Mouse (Mus musculus): ENCODE results near the gene G0s2. TPM values are rescaled to one million over a fixed set of nuclear protein-coding genes. Genes with fewer than 3 reads are reported as not detected.

Gene G0s2
- polyA plus RNA-seq, 1 experiment from 2014 or later: 27.4 TPM

DNA sequence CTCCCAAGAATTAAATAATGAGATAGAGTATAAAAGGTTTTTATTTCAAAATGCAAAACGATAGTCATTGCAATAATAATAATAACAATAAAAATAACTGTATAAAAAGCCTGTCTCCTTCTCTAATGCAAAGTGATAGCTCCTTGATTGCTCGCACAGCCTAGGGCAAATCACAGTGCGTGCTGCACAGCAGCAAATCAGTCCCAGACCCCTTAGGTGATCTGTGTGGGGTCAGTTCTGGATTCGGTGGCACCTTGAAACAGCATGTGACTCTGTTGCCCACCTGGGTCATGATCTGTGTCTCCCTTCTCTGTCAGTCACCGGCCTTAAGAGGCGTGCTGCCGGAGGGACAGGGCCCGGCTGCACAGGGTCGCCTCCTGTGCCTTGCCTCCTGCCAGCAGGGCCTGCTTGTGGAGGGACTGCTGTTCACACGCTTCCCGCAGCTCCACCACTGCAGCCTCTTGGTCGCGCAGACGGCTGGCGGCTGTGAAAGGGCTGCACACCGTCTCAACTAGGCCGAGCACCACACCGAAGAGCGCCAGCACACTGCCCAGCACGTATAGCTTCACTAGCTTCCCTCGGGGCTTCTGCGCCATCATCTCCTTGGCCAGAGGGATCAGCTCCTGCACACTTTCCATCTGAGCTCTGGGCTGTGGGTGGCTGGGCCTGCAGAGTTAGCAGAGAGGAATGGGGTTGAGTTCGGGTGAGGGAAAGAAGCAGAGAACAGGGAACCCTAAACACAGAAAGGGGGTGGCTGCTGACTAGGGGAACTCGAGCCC is 691 bp downstream of the G0s2 start:
- no peak for TF ChIP-seq CTCF (IDR thresholded peaks at IDR 0.05; ENCODE audit: low read depth)
- no peak for TF ChIP-seq EP300 (optimal IDR thresholded peaks at IDR 0.05)
- peak; percentile 29 for DNase-seq (ENCODE audit: low spot score)
- peak; percentile 37 for ATAC-seq (ENCODE audit: low FRiP score, low TSS enrichment)
- H3K4me2 ChIP-seq (replicated peaks; ENCODE audit: low read depth): peak overlapping the region; percentile 64
- no peaks in the 10 kb centered on the region for H3K27me3 ChIP-seq (ENCODE audit: control insufficient read depth, insufficient read depth, low read length)
- 17% methylated on average over 24 of the region's 24 CpGs for WGBS
- no peaks in the 10 kb centered on the region for H3K9me3 ChIP-seq (ENCODE audit: control insufficient read depth, low read length)
- peak overlapping the region; percentile 60 for H3K9ac ChIP-seq (ENCODE audit: low read length)
- H3K36me3 ChIP-seq (ENCODE audit: control insufficient read depth, insufficient read depth, low read length): no peaks in the 10 kb centered on the region
- H3K4me1 ChIP-seq (replicated peaks; ENCODE audit: control insufficient read depth, insufficient read depth): 0 out of 2 replicates have a peak, but pooled peaks cover 3% of the 10 kb centered on the region
- peak overlapping the region; percentile 89 for H3K27ac ChIP-seq (replicated peaks)
- peak overlapping the region; percentile 46 for H3K4me3 ChIP-seq (ENCODE audit: low read depth, low read length)

DNA sequence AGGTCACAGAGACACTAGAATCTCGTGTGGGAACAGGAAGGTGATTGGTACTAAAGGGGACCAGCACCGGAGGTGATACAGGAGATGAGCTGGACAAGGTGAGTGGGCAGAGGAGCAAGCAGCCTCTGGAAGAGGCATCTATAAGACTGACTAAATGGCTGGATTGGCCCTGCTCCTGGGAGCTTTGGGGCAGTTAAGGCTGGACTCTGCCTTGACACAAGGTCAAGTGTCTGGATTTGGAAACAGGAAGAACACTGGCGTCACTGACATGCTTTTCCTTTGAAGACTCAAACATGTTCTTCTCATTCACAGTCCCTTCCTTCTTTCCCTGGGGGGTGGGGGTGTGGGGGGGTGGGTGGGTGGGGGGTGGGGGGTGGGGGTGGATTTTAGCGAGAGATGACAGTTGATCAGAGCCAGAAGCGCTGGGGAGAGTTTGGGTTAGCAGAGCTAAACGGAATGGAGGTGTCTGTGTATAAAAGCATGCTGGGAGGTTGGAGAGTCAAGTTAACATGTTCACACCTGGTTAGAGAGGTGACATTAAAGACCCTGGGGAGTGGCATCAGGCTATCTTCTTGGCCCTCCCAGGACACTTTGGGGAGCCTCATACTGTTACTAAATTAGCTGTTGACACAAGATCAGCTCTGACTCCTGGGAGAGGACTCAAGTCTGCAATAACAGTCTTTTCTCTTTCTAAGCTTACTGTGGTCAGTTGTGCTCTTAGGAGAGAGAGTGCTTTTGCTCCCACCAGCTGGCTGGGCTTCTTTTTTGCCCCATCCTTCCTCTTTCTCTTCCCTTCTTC is 1.9 kb downstream of the G0s2 start:
- 0 out of 2 replicates have a peak, but pooled peaks cover 3% of the 10 kb centered on the region for H3K4me1 ChIP-seq (replicated peaks; ENCODE audit: control insufficient read depth, insufficient read depth)
- no peak overlapping the region for H3K9ac ChIP-seq (ENCODE audit: low read length)
- H3K9me3 ChIP-seq (ENCODE audit: control insufficient read depth, low read length): no peaks in the 10 kb centered on the region
- peak overlapping the region; percentile 33 for H3K4me2 ChIP-seq (replicated peaks; ENCODE audit: low read depth)
- H3K27ac ChIP-seq (replicated peaks): no peak overlapping the region
- ATAC-seq (ENCODE audit: low FRiP score, low TSS enrichment) (no peak), DNase-seq (ENCODE audit: low spot score) (no peak)
- no peaks in the 10 kb centered on the region for H3K36me3 ChIP-seq (ENCODE audit: control insufficient read depth, insufficient read depth, low read length)
- no peak overlapping the region for H3K4me3 ChIP-seq (ENCODE audit: low read depth, low read length)
- H3K27me3 ChIP-seq (ENCODE audit: control insufficient read depth, insufficient read depth, low read length): no peaks in the 10 kb centered on the region
- 49% methylated on average over 6 of the region's 6 CpGs for WGBS
- TF ChIP-seq EP300 (optimal IDR thresholded peaks at IDR 0.05) (no peak), CTCF (IDR thresholded peaks at IDR 0.05; ENCODE audit: low read depth) (no peak)

DNA sequence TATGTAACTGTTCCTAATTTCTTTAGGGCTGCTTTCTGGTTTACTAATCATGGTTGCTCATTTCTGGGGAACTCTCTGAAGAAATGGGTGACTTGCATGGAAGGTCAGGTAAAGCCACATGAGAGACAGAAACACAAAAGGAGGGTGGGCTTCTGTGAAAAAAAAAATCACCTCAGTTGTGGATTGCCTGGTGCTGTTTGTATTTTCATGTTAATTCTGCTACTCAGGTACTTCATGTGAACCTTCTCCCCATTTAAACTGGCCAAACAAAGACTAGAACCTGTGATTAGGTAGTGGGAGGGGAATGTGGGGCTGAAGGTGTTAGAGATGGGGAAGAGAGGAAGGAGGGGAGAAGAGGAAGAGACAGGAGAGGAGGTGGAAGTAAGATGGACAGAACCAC is 7.3 kb downstream of the G0s2 start:
- DNase-seq (ENCODE audit: low spot score) (no peak), ATAC-seq (ENCODE audit: low FRiP score, low TSS enrichment) (no peak)
- Histone ChIP-seq H3K4me1 (replicated peaks; ENCODE audit: control insufficient read depth, insufficient read depth) (no peaks in the 10 kb centered on the region), H3K27ac (replicated peaks) (no peak overlapping the region), H3K4me3 (ENCODE audit: low read depth, low read length) (no peak overlapping the region), H3K9ac (ENCODE audit: low read length) (no peak overlapping the region), H3K9me3 (ENCODE audit: control insufficient read depth, low read length) (no peaks in the 10 kb centered on the region), H3K27me3 (ENCODE audit: control insufficient read depth, insufficient read depth, low read length) (no peaks in the 10 kb centered on the region), H3K4me2 (replicated peaks; ENCODE audit: low read depth) (no peak overlapping the region), H3K36me3 (ENCODE audit: control insufficient read depth, insufficient read depth, low read length) (no peaks in the 10 kb centered on the region)
- TF ChIP-seq EP300 (optimal IDR thresholded peaks at IDR 0.05) (no peak), CTCF (IDR thresholded peaks at IDR 0.05; ENCODE audit: low read depth) (no peak)

DNA sequence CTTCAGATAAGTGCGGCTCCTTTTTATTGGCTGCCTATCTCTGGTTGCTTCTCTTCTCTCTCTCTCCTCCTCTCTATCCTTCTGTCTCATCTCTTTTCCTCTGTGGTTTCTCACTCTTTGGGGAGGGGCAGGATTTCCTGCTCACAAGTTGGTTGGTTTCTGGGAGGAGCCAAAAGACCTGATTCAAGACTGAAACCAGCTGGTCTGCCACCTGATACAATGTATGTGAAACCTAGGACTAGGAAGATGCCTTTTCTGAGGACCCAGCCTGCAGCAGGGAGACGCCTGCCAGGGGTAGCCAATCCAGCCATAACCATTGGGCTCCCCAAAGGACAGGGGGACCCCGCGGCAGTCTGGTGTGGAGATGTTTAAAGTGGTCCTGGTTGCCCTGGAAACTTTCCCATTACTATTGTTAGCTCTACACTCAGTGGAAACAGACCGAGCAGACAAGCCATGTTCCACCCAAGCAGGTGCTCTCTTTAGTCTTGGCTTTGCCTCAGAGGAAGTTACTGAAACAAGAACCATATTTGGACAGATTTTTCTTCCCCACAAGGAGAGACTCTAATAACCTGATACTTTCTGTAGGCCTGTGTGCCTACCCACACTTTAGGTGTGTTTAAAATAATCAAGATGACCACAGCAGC is 8.9 kb downstream of the G0s2 start, which contains the start of gene Hsd11b1:
Gene Hsd11b1, minus strand, starts transcription at position 121 of the 644 bp plus-strand sequence.
- H3K36me3 ChIP-seq (ENCODE audit: control insufficient read depth, insufficient read depth, low read length): no peaks in the 10 kb centered on the region
- ATAC-seq (ENCODE audit: low FRiP score, low TSS enrichment) (no peak), DNase-seq (ENCODE audit: low spot score) (no peak)
- H3K4me2 ChIP-seq (replicated peaks; ENCODE audit: low read depth): no peak within 1 kb of the TSS
- WGBS: 69% methylated on average over 5 of the region's 5 CpGs
- TF ChIP-seq CTCF (IDR thresholded peaks at IDR 0.05; ENCODE audit: low read depth): no peak
- no peak for TF ChIP-seq EP300 (optimal IDR thresholded peaks at IDR 0.05)
- no peaks in the 10 kb centered on the region for H3K4me1 ChIP-seq (replicated peaks; ENCODE audit: control insufficient read depth, insufficient read depth)
- H3K4me3 ChIP-seq (ENCODE audit: low read depth, low read length): no peak within 1 kb of the TSS
- no peak within 1 kb of the TSS for H3K27ac ChIP-seq (replicated peaks)
- H3K27me3 ChIP-seq (ENCODE audit: control insufficient read depth, insufficient read depth, low read length): no peaks in the 10 kb centered on the region
- H3K9ac ChIP-seq (ENCODE audit: low read length): no peak within 1 kb of the TSS
- H3K9me3 ChIP-seq (ENCODE audit: control insufficient read depth, low read length): no peaks in the 10 kb centered on the region

- H3K9ac ChIP-seq (ENCODE audit: low read length): no peak overlapping the region
- H3K36me3 ChIP-seq (ENCODE audit: control insufficient read depth, insufficient read depth, low read length): no peaks in the 10 kb centered on the region
- H3K9me3 ChIP-seq (ENCODE audit: control insufficient read depth, low read length): no peaks in the 10 kb centered on the region
- 82% methylated on average over 8 of the region's 8 CpGs for WGBS
- no peak overlapping the region for H3K27ac ChIP-seq (replicated peaks)
- no peak overlapping the region for H3K4me2 ChIP-seq (replicated peaks; ENCODE audit: low read depth)
- H3K27me3 ChIP-seq (ENCODE audit: control insufficient read depth, insufficient read depth, low read length): no peaks in the 10 kb centered on the region
- H3K4me3 ChIP-seq (ENCODE audit: low read depth, low read length): no peak overlapping the region
- H3K4me1 ChIP-seq (replicated peaks; ENCODE audit: control insufficient read depth, insufficient read depth): no peaks in the 10 kb centered on the region
- DNase-seq (ENCODE audit: low spot score) (no peak), ATAC-seq (ENCODE audit: low FRiP score, low TSS enrichment) (no peak)
- TF ChIP-seq CTCF (IDR thresholded peaks at IDR 0.05; ENCODE audit: low read depth) (no peak), EP300 (optimal IDR thresholded peaks at IDR 0.05) (no peak)
Measured at GRCm38 (mm10) chr1:193263026-193263907, 9.8 kb downstream of the G0s2 start.
